Mouse (Mus musculus): ENCODE results near the gene Tnxb.

- TF ChIP-seq CTCF (IDR thresholded peaks at IDR 0.05; ENCODE audit: low read depth) = no peak
- no peak for TF ChIP-seq EP300 (optimal IDR thresholded peaks at IDR 0.05)
Observed at GRCm38 (mm10) chr17:34661121-34661591, 9.2 kb upstream of the Tnxb start.

All from stomach, postnatal 0 days (tissue).